Mouse (Mus musculus) T-helper 17 cell (primary cell): ENCODE data around the gene Ablim2.

Experiments used
- in situ Hi-C, 2 experiments: fragments of 300-600 bp; cut with MboI, MseI; formaldehyde crosslinking; loops; 1 replicate in 1 of 2; 2 replicates in 1 of 2; pipeline ENCODE4 v1.15.1; 2025; ENCODE audit warnings: high pct_unique_total_duplicates in 2 of 2

Gene Ablim2

GRCm38 (mm10) chr5:35900401-35901225 lies 142.9 kb downstream of the Ablim2 start:
- in situ Hi-C loops: no loop called here

GRCm38 (mm10) chr5:35901226-35901809 lies 143.6 kb downstream of the Ablim2 start:
- in situ Hi-C loops: no loop called here

- in situ Hi-C loops: no loop called here
These were observed 145.8 kb downstream of the Ablim2 start for GRCm38 (mm10) chr5:35903456-35903855.

GRCm38 (mm10) chr5:35905283-35905682 lies 147.6 kb downstream of the Ablim2 start:
- in situ Hi-C loops: no loop called here

- in situ Hi-C loops: no loop called here
These were observed 149.4 kb downstream of the Ablim2 start for GRCm38 (mm10) chr5:35907090-35907489.

GRCm38 (mm10) chr5:35907633-35908426 lies 150.2 kb downstream of the Ablim2 start:
- in situ Hi-C loops: no loop called here

GRCm38 (mm10) chr5:35908626-35909443 lies 151.2 kb downstream of the Ablim2 start:
- in situ Hi-C loops: no loop called here

GRCm38 (mm10) chr5:35915629-35916300 lies 158.1 kb downstream of the Ablim2 start:
- in situ Hi-C loops: no loop called here

- in situ Hi-C loops: no loop called here
These were observed 159.0 kb downstream of the Ablim2 start for GRCm38 (mm10) chr5:35916666-35917065.

GRCm38 (mm10) chr5:35918387-35918786 lies 160.7 kb downstream of the Ablim2 start:
- in situ Hi-C loops: no loop called here

GRCm38 (mm10) chr5:35920076-35920475 lies 162.4 kb downstream of the Ablim2 start:
- in situ Hi-C loops: no loop called here

- in situ Hi-C loops: no loop called here
These were observed 162.9 kb downstream of the Ablim2 start for GRCm38 (mm10) chr5:35920557-35920956.

- in situ Hi-C loops: no loop called here
These were observed 163.5 kb downstream of the Ablim2 start for GRCm38 (mm10) chr5:35921141-35921540.

GRCm38 (mm10) chr5:35921595-35922254 lies 164.0 kb downstream of the Ablim2 start:
- in situ Hi-C loops: no loop called here

- in situ Hi-C loops: no loop called here
These were observed 165.8 kb downstream of the Ablim2 start for GRCm38 (mm10) chr5:35923448-35923847.

GRCm38 (mm10) chr5:35925171-35925634 lies 167.5 kb downstream of the Ablim2 start:
- in situ Hi-C loops: loop anchor here in 1 of 2 experiments (5.0 kb wide), 1 partner anchor 1223 kb away; no protein-coding TSS in a partner anchor

GRCm38 (mm10) chr5:35926511-35926910 lies 168.8 kb downstream of the Ablim2 start:
- in situ Hi-C loops: loop anchor here in 1 of 2 experiments (5.0 kb wide), 1 partner anchor 1224 kb away; no protein-coding TSS in a partner anchor

- in situ Hi-C loops: no loop called here
These were observed 173.6 kb downstream of the Ablim2 start for GRCm38 (mm10) chr5:35931296-35931695.

GRCm38 (mm10) chr5:35933059-35933458 lies 175.4 kb downstream of the Ablim2 start:
- in situ Hi-C loops: no loop called here
